Mouse (Mus musculus): ENCODE measurements at regions not wholly inside any gene's neighbourhood (a gene's known extent, or its start where the extent isn't known, plus 50 kb on each side); places are given as distances from the start of the nearest gene placed in this dataset.
A peak's percentile ranks its signal among the peaks of the same experiment; 100 is the strongest.

GRCm38 (mm10) chr12:109394396-109394795 is 58.2 kb upstream of the Dlk1 start:
- Histone ChIP-seq H3K27ac (ENCODE audit: low read length) (peak overlapping the region; percentile 72; the same call in 1 of the 2 replicates), H3K36me3 (ENCODE audit: control insufficient read depth, insufficient read depth) (no peaks in the 10 kb centered on the region), H3K4me3 (replicated peaks; ENCODE audit: low read length) (no peak overlapping the region), H3K27me3 (replicated peaks; ENCODE audit: control insufficient read depth, insufficient read depth, low read length) (no peaks in the 10 kb centered on the region), H3K9me3 (ENCODE audit: control insufficient read depth, low read length) (no peaks in the 10 kb centered on the region), H3K4me1 (replicated peaks; ENCODE audit: control insufficient read depth, insufficient read depth, low read length) (peaks cover 29% of the 10 kb centered on the region), H3K4me2 (ENCODE audit: low read length) (no peak overlapping the region), H3K9ac (replicated peaks; ENCODE audit: low read depth, low read length) (no peak overlapping the region)
- WGBS, result 26% methylated on average over 11 of the region's 11 CpGs
- no peak for ATAC-seq

- no peak overlapping the region for H3K4me3 ChIP-seq (replicated peaks; ENCODE audit: low read length)
- H3K36me3 ChIP-seq (ENCODE audit: control insufficient read depth, insufficient read depth), result no peaks in the 10 kb centered on the region
- peaks cover 32% of the 10 kb centered on the region for H3K4me1 ChIP-seq (replicated peaks; ENCODE audit: control insufficient read depth, insufficient read depth, low read length)
- no peak overlapping the region for H3K27ac ChIP-seq (ENCODE audit: low read length)
- H3K9ac ChIP-seq (replicated peaks; ENCODE audit: low read depth, low read length), result no peak overlapping the region
- ATAC-seq, result no peak
- H3K4me2 ChIP-seq (ENCODE audit: low read length), result no peak overlapping the region
- 83% methylated on average over 6 of the region's 6 CpGs for WGBS
- H3K9me3 ChIP-seq (ENCODE audit: control insufficient read depth, low read length), result no peaks in the 10 kb centered on the region
- H3K27me3 ChIP-seq (replicated peaks; ENCODE audit: control insufficient read depth, insufficient read depth, low read length), result no peaks in the 10 kb centered on the region
Observed at GRCm38 (mm10) chr12:109396614-109397013, 56.0 kb upstream of the Dlk1 start.

GRCm38 (mm10) chr12:109397175-109398058 is 55.2 kb upstream of the Dlk1 start:
- Histone ChIP-seq H3K27me3 (replicated peaks; ENCODE audit: control insufficient read depth, insufficient read depth, low read length) (no peaks in the 10 kb centered on the region), H3K36me3 (ENCODE audit: control insufficient read depth, insufficient read depth) (no peaks in the 10 kb centered on the region), H3K4me3 (replicated peaks; ENCODE audit: low read length) (no peak overlapping the region), H3K9me3 (ENCODE audit: control insufficient read depth, low read length) (no peaks in the 10 kb centered on the region), H3K4me1 (replicated peaks; ENCODE audit: control insufficient read depth, insufficient read depth, low read length) (peaks cover 32% of the 10 kb centered on the region), H3K27ac (ENCODE audit: low read length) (no peak overlapping the region), H3K4me2 (ENCODE audit: low read length) (no peak overlapping the region), H3K9ac (replicated peaks; ENCODE audit: low read depth, low read length) (no peak overlapping the region)
- WGBS, result 66% methylated on average over 12 of the region's 12 CpGs
- no peak for ATAC-seq

- Histone ChIP-seq H3K4me3 (replicated peaks; ENCODE audit: low read length) (no peak overlapping the region), H3K36me3 (ENCODE audit: control insufficient read depth, insufficient read depth) (no peaks in the 10 kb centered on the region), H3K4me1 (replicated peaks; ENCODE audit: control insufficient read depth, insufficient read depth, low read length) (peaks cover 22% of the 10 kb centered on the region), H3K27ac (ENCODE audit: low read length) (no peak overlapping the region), H3K9me3 (ENCODE audit: control insufficient read depth, low read length) (no peaks in the 10 kb centered on the region), H3K4me2 (ENCODE audit: low read length) (no peak overlapping the region), H3K9ac (replicated peaks; ENCODE audit: low read depth, low read length) (no peak overlapping the region), H3K27me3 (replicated peaks; ENCODE audit: control insufficient read depth, insufficient read depth, low read length) (no peaks in the 10 kb centered on the region)
- ATAC-seq, result no peak
- 85% methylated on average over 7 of the region's 7 CpGs for WGBS
Observed at GRCm38 (mm10) chr12:109398473-109398872, 54.1 kb upstream of the Dlk1 start.

- H3K36me3 ChIP-seq (ENCODE audit: control insufficient read depth, insufficient read depth), result no peaks in the 10 kb centered on the region
- no peaks in the 10 kb centered on the region for H3K27me3 ChIP-seq (replicated peaks; ENCODE audit: control insufficient read depth, insufficient read depth, low read length)
- WGBS, result 23% methylated on average over 6 of the region's 6 CpGs
- no peak overlapping the region for H3K27ac ChIP-seq (ENCODE audit: low read length)
- no peak overlapping the region for H3K4me3 ChIP-seq (replicated peaks; ENCODE audit: low read length)
- no peak for ATAC-seq
- H3K4me1 ChIP-seq (replicated peaks; ENCODE audit: control insufficient read depth, insufficient read depth, low read length), result peaks cover 17% of the 10 kb centered on the region
- H3K9me3 ChIP-seq (ENCODE audit: control insufficient read depth, low read length), result no peaks in the 10 kb centered on the region
- no peak overlapping the region for H3K4me2 ChIP-seq (ENCODE audit: low read length)
- H3K9ac ChIP-seq (replicated peaks; ENCODE audit: low read depth, low read length), result no peak overlapping the region
Observed at GRCm38 (mm10) chr12:109398951-109399350, 53.7 kb upstream of the Dlk1 start.

GRCm38 (mm10) chr12:109399591-109399990 is 53.0 kb upstream of the Dlk1 start:
- ATAC-seq, result peak; percentile 46
- WGBS, result 14% methylated on average over 22 of the region's 22 CpGs
- Histone ChIP-seq H3K36me3 (ENCODE audit: control insufficient read depth, insufficient read depth) (no peaks in the 10 kb centered on the region), H3K4me3 (replicated peaks; ENCODE audit: low read length) (no peak overlapping the region), H3K4me1 (replicated peaks; ENCODE audit: control insufficient read depth, insufficient read depth, low read length) (peaks cover 10% of the 10 kb centered on the region), H3K4me2 (ENCODE audit: low read length) (peak overlapping the region; percentile 38), H3K27me3 (replicated peaks; ENCODE audit: control insufficient read depth, insufficient read depth, low read length) (no peaks in the 10 kb centered on the region), H3K9ac (replicated peaks; ENCODE audit: low read depth, low read length) (no peak overlapping the region), H3K27ac (ENCODE audit: low read length) (no peak overlapping the region), H3K9me3 (ENCODE audit: control insufficient read depth, low read length) (no peaks in the 10 kb centered on the region)

GRCm38 (mm10) chr12:109400041-109400440 is 52.6 kb upstream of the Dlk1 start:
- Histone ChIP-seq H3K27ac (ENCODE audit: low read length) (no peak overlapping the region), H3K9me3 (ENCODE audit: control insufficient read depth, low read length) (no peaks in the 10 kb centered on the region), H3K4me1 (replicated peaks; ENCODE audit: control insufficient read depth, insufficient read depth, low read length) (peaks cover 7% of the 10 kb centered on the region), H3K36me3 (ENCODE audit: control insufficient read depth, insufficient read depth) (no peaks in the 10 kb centered on the region), H3K4me2 (ENCODE audit: low read length) (no peak overlapping the region; the same call in 1 of the 2 replicates), H3K4me3 (replicated peaks; ENCODE audit: low read length) (no peak overlapping the region), H3K27me3 (replicated peaks; ENCODE audit: control insufficient read depth, insufficient read depth, low read length) (no peaks in the 10 kb centered on the region), H3K9ac (replicated peaks; ENCODE audit: low read depth, low read length) (no peak overlapping the region)
- WGBS, result 83% methylated on average over 7 of the region's 7 CpGs
- no peak for ATAC-seq

- Histone ChIP-seq H3K9me3 (ENCODE audit: control insufficient read depth, low read length) (no peaks in the 10 kb centered on the region), H3K4me1 (replicated peaks; ENCODE audit: control insufficient read depth, insufficient read depth, low read length) (peaks cover 7% of the 10 kb centered on the region), H3K9ac (replicated peaks; ENCODE audit: low read depth, low read length) (no peak overlapping the region), H3K36me3 (ENCODE audit: control insufficient read depth, insufficient read depth) (no peaks in the 10 kb centered on the region), H3K4me3 (replicated peaks; ENCODE audit: low read length) (no peak overlapping the region), H3K27me3 (replicated peaks; ENCODE audit: control insufficient read depth, insufficient read depth, low read length) (no peaks in the 10 kb centered on the region), H3K27ac (ENCODE audit: low read length) (no peak overlapping the region), H3K4me2 (ENCODE audit: low read length) (no peak overlapping the region)
- WGBS, result 49% methylated on average over 15 of the region's 15 CpGs
- ATAC-seq, result no peak
Observed at GRCm38 (mm10) chr12:109400936-109401586, 51.6 kb upstream of the Dlk1 start.

GRCm38 (mm10) chr12:109401696-109402095 is 50.9 kb upstream of the Dlk1 start:
- no peak for ATAC-seq
- Histone ChIP-seq H3K36me3 (ENCODE audit: control insufficient read depth, insufficient read depth) (no peaks in the 10 kb centered on the region), H3K27ac (ENCODE audit: low read length) (no peak overlapping the region), H3K27me3 (replicated peaks; ENCODE audit: control insufficient read depth, insufficient read depth, low read length) (no peaks in the 10 kb centered on the region), H3K4me1 (replicated peaks; ENCODE audit: control insufficient read depth, insufficient read depth, low read length) (peaks cover 7% of the 10 kb centered on the region), H3K4me3 (replicated peaks; ENCODE audit: low read length) (no peak overlapping the region), H3K9ac (replicated peaks; ENCODE audit: low read depth, low read length) (no peak overlapping the region), H3K4me2 (ENCODE audit: low read length) (no peak overlapping the region), H3K9me3 (ENCODE audit: control insufficient read depth, low read length) (no peaks in the 10 kb centered on the region)
- WGBS, result 86% methylated on average over 6 of the region's 6 CpGs
